Mouse (Mus musculus): ENCODE data around the gene Tapt1. TPM values are rescaled to one million over a fixed set of nuclear protein-coding genes. Genes with fewer than 3 reads are reported as not detected.

Gene Tapt1
- total RNA-seq, 2 experiments from 2014 or later: 200 to 235 TPM

DNA sequence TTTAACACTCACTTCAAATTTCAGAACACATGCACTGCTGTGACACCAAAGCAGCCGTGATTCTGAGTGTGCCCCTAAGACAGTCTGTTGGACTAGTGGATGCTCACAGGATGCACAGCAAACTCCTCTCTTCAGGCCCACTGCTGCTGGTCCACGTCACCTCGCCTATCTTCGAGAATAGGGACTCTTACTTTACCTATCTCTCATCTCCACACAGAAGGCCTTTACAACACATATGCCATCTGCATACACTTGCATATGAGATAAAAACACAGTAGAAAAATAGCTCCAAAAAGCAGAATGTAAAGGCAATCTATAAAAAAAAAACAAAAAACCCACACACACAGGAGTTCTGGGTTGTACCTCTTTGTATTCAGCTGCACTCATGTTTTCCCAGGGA, 19.1 kb downstream of the Tapt1 start:
- 0 out of 2 replicates have a peak, but pooled peaks have one; percentile 27 for ATAC-seq (replicated peaks; ENCODE audit: low FRiP score, poor library complexity, severe bottlenecking)

DNA sequence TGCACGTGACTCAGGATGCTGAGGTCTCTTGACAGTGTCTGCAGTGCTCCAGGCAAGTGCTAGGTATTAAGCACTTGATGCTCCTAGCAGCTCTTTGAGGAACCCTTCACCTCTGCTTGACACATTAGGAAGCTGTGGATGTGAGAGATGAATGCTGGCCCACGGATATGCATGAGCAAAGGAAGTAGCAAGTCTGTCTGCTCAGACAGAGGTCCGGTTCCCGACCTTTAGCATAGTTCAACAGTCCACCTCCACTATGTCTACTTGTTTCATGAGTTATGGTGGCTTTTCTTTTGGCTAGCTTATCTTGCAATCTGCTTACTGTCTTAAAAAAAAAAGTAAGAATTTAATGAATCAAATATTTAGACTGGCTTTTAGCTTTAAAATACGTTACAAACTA, 19.8 kb downstream of the Tapt1 start:
- ATAC-seq (replicated peaks; ENCODE audit: low FRiP score, poor library complexity, severe bottlenecking): no peak

DNA sequence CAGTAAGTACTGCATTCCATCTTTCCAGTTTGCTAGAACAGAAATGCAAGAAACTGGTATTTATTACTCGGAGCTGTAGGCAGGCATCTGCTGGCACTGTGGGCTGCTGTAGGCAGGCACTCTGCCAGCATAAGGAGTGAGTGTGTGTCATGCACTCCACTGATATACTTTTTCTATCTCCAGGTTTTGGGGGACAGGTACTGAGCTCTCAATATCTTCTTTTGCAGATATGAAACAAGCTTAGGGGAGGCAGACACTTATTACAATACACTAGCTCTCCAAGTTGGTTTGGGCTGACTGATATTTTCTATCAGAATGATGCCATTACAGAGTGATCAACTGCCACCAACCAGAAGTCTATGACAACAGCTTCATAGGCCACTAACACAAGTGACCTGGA, 23.0 kb downstream of the Tapt1 start:
- ATAC-seq (replicated peaks; ENCODE audit: low FRiP score, poor library complexity, severe bottlenecking): peak; percentile 86

DNA sequence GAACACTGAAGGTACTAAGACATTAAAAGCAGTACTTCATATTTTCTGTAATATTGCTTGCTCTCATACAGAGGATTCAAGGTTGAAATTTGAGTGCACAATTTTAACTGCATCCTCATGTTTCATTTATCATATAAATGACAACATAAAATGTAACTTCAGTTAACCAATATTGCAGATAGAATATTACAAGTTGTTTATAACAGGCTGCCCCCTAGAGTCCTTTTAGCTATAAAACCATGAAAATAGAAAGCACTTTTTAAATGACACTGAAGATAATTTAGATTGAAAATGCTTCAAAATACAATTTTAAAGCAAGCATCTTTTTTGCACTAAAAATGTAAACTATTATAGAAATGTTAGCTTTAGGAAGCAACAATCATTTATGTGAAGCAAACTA, 24.8 kb downstream of the Tapt1 start:
- ATAC-seq (replicated peaks; ENCODE audit: low FRiP score, poor library complexity, severe bottlenecking): no peak

DNA sequence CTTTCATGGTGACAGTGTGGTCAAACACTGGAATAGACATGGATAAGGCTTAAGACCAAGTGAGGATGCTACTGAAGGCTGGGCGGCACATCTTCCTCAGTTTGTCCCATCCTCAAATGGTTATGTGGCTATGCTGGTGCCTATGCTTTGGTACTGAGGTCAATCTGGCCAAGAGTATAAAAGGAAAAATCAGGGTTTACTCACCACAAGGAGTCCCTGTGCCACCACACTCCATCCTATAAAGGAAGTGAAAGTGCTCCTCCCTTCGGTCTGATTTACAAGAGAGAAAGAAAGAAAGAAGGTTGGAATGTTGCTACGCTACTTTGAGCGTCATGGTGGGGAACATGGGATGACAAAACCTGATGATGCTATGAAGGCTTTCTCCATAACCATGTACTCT, 27.3 kb downstream of the Tapt1 start:
- no peak for ATAC-seq (replicated peaks; ENCODE audit: low FRiP score, poor library complexity, severe bottlenecking)

DNA sequence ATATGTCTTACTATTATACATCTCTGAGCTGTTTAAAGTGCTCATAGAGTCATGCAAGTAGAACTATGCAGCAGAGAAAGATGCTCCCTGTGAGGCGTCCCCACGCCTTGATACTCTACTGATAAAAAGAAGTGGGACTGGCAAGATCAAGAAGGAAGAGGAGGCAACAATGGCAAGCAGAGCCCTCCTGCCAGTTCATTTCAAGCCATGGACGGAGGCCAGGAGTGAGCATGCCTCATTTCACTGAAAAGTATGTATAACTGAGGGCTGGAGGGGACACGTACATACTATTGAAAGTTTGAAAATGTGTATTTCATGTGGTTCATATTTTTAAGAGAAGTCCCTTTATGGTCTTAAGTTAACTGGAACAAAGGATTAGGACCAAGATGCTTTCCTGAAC, 28.0 kb downstream of the Tapt1 start:
- ATAC-seq (replicated peaks; ENCODE audit: low FRiP score, poor library complexity, severe bottlenecking): no peak

DNA sequence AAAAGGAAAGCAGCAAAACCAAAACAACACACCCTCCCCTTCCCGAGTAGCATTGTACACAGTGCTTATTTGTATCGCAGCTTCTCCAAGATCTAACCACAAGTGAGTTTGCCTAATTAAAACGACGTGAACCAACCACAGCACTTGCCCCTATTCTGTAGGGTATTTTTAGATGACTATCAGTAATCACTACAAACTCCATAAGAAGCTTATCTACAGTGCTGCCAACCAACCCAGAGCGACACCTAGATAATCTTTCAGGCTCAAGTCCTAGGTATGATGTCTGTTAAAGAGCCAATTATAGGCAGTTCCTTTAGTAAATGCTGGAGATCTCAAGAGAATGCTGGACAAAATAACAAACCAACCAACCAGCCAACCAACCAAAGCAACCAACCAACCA, 28.6 kb downstream of the Tapt1 start:
- no peak for ATAC-seq (replicated peaks; ENCODE audit: low FRiP score, poor library complexity, severe bottlenecking)

DNA sequence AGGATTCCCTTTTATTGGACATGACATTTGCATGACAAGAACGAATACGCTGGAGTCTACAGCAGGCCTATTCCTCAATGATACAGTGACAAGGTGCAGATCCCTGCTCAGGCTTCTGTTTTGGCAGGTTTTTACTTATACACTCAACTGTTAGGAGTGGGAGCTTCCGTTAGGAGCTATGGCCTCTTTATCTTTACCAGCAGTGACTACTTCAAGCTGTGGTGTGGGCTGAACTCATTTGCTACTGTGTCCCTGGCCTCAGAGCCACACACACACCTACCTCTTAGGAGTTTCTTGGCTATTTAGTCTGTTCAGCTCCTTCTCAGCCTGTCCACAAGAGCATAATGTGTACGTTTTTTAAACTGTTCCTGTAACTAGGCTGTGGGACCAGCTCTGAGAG, 30.3 kb downstream of the Tapt1 start:
- no peak for ATAC-seq (replicated peaks; ENCODE audit: low FRiP score, poor library complexity, severe bottlenecking)

DNA sequence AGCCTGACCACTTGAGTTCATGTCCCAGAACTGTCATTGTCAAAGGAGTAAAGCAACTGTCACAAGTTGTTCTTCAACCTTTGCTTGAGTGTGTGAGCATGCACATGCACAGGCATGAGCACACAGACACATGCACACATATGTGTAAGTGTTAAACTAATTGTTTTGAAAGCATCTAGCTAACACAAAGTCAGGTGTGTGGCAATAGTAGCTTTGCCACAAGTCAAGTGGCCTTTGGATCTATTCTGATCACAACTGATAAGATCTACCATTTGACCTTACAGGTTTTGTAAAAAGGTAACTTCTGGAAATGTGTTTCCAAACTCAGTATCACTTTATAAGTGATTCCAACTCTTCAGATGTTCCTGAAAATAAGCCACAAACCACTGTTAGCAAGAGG, 39.1 kb downstream of the Tapt1 start:
- ATAC-seq (replicated peaks; ENCODE audit: low FRiP score, poor library complexity, severe bottlenecking): no peak

DNA sequence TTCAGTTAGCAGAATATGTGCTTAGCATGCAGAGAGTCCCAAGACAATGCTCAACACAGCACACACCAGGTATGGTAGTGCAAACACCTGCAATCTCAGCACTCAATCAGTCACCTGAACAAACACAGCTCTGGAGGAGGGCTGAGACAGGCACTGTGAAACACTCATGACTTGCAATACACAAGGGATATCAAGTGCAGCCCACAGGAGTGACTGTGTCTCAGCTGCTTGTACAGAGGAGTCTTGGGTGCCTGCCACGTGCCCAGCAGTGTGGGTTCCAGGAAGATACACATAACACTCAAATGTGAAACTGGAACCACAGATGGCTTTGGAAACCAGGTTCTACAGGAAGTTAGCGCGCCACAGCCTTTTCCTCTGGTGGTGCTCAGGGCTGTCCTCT, 44.8 kb downstream of the Tapt1 start:
- no peak for ATAC-seq (replicated peaks; ENCODE audit: low FRiP score, poor library complexity, severe bottlenecking)

DNA sequence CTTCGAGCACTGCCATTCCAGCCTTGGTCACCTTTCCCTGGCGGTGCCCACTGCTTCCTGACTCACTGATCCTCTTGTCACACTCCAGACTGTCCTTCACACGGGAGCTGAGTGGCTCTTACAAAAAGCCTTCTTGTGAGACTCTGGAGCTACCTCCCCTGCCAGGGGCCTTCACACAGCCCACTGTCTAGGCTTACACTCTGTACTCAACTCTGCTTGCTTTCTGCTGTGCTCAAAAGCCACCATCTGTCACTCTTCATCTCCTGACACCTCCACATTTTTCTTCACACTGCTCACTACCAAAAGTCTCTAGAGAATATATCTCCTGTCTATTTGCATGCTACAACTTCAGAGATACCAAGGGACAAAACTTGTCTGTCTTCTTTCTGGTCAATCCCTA, 46.0 kb downstream of the Tapt1 start:
- ATAC-seq (replicated peaks; ENCODE audit: low FRiP score, poor library complexity, severe bottlenecking): no peak

DNA sequence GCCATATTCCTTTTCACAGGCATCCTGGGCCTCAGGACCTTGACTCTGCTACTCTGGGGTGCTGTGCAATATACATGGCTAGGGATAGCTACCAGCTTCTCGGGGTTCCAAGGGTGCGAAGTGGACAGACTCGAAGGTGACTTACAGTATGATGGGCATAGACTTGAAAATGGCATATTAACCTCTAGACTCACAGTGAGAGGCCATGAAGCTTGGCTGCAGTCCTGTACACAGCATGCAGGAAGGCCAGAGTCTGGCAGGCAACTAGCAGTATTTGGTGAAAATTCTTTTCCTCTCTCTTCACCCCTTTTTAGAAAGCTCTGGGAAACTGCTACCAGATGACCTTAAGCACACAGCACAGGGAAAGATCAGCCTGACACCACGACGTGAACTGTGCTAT, 52.4 kb downstream of the Tapt1 start:
- no peak for ATAC-seq (replicated peaks; ENCODE audit: low FRiP score, poor library complexity, severe bottlenecking)

DNA sequence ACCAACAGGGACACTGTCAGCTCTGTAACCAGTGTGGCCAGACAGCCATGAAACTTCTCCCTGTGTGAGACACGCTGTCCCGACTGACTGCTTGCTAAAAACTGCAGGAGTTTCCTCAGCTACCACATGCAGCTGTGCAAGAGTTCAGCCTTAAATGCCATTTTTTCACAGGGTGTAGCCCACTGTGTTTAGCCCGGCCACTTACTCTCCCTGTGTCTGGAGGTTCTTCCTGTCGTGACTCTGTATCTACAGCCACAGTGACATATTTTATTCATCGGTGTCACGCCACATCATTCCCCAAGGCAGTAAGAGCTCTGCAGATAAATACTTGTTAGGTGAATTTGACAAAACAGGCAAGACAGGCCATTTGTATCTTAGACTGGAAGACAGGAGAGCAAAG, 59.6 kb downstream of the Tapt1 start:
- no peak for ATAC-seq (replicated peaks; ENCODE audit: low FRiP score, poor library complexity, severe bottlenecking)

DNA sequence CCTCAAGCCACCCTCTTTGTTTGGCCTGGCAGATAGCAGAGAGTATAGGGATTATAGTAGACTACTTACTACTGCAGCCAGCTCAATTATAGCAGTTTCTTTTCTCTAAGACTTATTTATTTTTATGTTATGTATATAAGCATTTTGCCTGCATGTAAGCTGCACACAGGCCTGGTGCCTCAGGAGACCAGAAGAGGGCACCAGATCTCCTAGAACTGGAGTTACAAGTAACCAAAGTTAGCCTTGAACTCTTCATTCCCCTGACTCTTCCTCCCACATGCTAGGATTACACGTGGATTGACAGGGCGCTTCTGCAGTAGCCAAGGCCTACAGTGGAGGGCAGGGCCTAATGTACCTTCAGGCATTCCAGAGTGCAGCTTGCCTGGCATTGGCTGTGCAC, 60.6 kb downstream of the Tapt1 start:
- ATAC-seq (replicated peaks; ENCODE audit: low FRiP score, poor library complexity, severe bottlenecking): no peak

DNA sequence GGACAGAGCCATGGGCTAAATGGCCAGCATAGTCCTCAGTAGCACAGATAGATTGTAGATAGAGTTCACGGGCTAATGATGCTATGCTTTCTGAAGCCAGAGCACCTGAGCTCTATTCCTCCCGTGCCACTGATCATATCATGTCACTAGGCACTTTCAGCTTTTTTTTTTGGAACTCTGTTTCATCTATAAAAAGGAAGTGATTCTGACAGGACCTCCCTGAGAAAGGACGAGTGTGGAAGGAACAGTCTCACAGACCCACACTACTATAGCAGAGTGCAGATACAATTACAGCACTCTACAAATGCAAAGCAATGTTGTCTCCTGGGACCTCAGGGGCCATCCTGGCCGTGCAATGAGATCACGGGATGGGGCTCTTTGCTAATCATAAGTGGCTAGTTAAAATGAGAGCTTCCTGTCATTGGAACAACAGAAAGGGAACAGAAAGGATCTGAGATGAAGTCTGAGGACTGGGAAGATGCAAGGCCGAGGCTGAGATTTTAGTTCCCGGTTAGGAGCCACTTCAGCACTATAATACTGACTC, 62.1 kb downstream of the Tapt1 start:
- no peak for ATAC-seq (replicated peaks; ENCODE audit: low FRiP score, poor library complexity, severe bottlenecking)

DNA sequence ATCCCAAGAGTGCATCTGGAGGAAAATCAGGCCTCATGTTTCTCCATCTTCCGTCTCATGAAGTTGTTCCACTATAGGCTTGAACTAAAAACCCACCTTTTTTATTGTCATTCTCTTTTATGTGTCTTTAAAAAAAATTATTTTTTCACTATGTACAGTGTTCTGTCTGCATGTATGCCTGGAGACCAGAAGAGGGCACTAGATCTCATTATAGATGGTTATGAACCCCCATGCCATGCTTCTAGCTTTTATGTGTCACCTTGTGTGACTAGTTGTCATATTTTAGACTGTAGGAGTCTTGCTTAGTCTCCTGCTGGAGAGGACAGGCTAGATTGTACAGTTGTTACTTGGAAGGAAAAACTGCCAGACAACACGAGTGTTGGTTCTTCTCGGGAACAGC, 63.1 kb downstream of the Tapt1 start:
- no peak for ATAC-seq (replicated peaks; ENCODE audit: low FRiP score, poor library complexity, severe bottlenecking)

DNA sequence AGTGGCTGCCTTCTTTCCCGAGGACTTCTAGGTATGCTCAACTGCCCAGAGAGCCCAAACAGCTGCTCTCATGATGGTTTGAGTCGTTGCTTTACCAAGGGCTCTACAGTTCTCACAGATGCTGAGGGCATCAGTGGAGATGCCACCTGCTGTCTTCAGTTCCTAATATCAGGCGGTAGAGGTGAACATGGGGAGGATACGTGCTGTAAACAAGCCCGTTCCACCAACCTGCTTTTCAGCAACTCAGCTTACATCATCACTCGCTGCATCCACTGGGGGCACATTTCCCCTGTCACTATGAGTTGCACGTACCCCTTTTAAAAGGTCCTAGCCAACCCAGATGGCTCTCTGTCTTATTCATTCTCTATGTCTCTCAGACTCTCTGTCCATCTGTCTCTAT, 63.6 kb downstream of the Tapt1 start:
- ATAC-seq (replicated peaks; ENCODE audit: low FRiP score, poor library complexity, severe bottlenecking): no peak

DNA sequence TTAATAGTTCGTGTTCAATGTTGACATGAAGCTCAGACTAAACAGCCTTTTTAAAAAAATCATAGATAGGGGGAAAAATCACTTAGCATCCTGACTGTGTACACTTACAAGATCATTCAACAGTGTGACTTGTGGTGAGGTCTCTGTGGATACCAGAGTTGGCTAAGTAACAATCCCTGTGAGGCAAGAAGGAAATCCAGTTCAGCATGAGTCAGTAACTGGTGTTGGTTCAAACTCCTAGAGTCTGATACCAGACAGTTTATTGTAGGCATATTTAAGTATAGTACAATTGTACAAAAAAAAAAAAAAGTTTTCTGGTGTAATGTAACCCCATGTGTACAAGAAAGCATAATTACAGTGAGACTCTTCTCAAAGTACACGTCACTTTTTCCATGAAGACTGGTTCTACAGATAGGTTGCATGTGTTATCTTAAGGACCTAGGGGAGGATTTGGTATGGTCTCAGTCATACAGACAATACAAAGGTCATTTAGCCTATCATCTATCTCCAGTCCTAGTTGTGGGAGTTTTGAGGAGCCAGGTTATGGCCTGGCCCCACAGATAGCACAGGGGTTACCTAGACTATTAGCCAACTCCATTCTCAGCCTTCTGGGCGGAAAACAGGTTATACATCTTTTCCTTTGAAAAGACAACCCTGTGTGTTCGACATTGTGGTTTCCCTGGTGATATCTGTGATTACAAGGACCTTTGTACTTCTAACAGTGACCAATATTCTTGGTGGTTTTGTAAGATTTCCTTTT, 66.6 kb downstream of the Tapt1 start:
- no peak for ATAC-seq (replicated peaks; ENCODE audit: low FRiP score, poor library complexity, severe bottlenecking)

DNA sequence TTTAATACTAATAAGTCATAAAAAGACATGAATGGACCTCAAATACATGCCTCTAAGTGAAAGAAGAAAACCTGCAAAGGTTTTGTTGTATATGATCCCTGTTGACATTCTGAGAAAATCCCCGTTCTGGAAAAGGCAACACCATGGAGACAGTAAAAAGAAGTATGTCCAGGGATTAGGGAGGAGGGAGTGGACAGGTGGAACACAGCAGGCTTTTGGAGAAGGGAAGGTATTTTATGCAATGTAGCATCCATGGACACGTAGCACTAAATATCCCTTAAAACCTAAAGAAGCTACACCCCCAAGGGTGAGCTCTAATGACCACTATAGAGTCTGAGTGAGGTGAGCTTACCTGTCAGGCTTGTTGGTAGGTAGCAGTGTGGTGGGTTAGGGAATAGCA, 67.2 kb downstream of the Tapt1 start:
- ATAC-seq (replicated peaks; ENCODE audit: low FRiP score, poor library complexity, severe bottlenecking): no peak

DNA sequence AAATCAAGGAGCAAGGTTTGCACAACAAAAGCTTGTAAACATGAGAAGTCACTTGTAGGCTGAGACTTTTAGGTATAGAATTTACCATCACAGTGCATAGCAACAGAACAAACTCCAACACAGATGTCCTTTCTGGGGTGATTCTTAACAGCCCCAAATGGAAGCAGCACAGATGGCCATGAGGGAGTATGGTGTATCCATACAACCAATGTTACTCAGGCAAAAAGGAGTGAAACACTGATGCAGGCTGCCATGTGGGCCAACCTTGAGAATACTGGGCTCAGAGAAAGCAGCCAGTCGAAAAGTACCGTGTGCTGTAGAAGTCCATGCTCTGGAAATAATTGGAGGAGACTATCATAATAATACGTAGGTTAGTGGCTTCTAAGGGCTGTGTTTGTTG, 68.0 kb downstream of the Tapt1 start:
- ATAC-seq (replicated peaks; ENCODE audit: low FRiP score, poor library complexity, severe bottlenecking): no peak

DNA sequence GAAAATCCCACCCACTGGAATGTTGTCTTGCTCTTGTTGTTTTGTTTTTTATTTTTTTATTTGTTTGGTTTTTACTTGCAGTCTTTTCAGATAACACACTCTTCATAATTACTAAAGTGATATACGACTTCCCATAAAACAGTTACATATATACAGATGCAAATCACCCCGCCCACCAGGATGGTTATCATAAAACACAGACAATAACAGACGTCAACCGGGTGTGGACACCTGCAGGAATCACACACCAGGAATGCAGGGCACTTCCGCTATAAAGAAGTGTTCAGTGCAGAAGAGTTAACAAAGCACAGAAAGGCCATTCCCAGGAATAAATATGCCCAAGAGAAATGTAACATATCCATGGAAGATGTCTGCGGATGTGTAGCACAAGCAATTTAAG, 68.7 kb downstream of the Tapt1 start:
- ATAC-seq (replicated peaks; ENCODE audit: low FRiP score, poor library complexity, severe bottlenecking): no peak

DNA sequence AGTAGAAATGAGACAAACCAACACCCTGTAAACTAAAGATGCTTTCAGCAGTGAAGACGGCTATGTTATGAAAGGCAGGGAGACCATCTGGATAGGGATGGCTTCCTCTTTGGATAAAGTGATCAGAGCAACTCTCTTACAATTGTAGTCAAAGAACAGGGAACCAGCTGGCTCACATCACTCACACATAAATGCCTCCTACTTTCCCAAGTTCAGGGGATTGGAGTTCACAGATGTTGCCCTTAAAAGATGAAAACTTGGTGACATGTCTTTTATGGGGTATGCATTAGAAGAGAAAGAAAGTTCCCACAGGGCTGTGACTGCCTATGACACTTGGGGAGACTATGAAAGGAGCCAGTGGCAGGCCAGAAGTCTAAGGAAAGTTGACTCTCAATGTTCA, 73.4 kb downstream of the Tapt1 start:
- no peak for ATAC-seq (replicated peaks; ENCODE audit: low FRiP score, poor library complexity, severe bottlenecking)

Data from erythroid progenitor cell, adult 5-6 weeks (primary cell).